Mouse (Mus musculus) thymus, postnatal 10 days (tissue): ENCODE data around the gene Mnt.
A peak's percentile ranks its signal among the peaks of the same experiment; 100 is the strongest.
"Not testable (repeated sequence)": the region's sequence is repeated elsewhere in the genome, so short reads cannot be mapped to it uniquely, and the experiment has no call there.

ENCODE experiments used
- DNase-seq, 2 experiments: peaks; one replicate each; pipeline ENCODE4 v3.0.0; 2021; ENCODE audit warnings: low spot score in 2 of 2

Mnt gene

DNA sequence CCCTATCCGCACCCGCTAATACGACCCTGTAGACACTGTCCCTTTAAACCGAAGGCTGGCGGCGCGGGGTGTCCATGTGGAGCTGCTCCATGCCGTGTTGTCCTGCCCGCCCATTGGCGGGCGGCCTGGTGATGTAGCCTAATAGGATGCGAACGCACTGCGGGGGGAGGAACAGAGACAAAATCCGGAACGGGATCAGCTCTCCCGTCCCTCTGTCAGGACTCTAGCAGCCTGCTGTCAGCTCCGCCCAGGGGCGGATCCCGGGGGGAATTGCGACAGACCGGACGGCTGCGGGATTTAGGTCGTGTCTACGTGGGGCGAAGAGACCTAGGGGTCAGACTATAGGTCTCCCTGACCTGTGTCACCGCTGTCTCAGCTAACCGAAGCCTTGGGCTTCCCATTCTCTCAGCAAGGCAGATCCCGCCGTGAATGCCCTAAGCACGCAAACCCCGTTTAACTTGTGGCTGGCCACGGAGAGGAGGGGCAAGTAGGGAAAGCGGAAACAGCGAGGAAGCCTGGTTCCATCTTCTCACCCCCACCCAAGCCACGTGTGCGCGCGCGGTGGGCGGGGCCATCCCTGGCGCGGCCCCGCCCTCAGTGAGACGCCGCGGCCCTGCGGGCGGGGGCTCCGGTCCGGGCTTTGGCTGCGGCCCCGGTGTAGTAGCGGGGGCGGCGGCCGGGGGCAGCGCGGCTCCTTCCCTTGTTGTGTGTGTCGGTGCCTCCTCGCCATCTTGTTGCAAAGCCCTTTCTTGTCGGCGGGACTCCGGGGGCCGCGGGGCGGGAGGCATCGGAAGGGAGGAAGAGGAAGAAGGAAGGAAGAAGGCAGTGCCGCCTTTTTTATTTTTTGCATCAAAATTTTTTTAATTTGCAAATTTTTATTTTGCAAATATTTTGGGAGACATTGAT lies at the start of gene Mnt:
Mnt (plus strand) TSS at position 665 of the 906 bp plus-strand sequence.
- DNase-seq, result peak; percentile 88 to 90

DNA sequence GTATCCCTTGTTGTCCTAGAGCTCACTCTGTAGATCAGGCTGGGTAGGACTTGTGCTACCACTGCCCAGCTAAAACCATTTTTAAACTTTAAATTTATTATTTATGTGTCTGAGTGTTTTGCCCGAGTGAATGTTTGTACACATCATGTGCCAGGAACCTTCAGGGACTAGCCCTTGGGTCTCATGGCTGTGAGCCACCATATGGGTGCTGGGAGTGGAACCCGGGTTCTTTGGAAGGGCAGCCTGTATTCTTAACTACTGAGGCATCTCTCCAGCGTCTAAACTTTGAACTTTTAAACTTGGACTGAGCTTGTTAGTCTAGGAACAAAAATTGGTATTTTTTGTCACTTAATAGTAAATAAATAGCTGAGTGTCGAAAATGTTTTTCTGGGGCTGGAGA lies 37.8 kb upstream of the Mnt start:
- DNase-seq, result no peak

- DNase-seq, result no peak
These were observed 30.1 kb upstream of the Mnt start for GRCm38 (mm10) chr11:74800658-74801057.

DNA sequence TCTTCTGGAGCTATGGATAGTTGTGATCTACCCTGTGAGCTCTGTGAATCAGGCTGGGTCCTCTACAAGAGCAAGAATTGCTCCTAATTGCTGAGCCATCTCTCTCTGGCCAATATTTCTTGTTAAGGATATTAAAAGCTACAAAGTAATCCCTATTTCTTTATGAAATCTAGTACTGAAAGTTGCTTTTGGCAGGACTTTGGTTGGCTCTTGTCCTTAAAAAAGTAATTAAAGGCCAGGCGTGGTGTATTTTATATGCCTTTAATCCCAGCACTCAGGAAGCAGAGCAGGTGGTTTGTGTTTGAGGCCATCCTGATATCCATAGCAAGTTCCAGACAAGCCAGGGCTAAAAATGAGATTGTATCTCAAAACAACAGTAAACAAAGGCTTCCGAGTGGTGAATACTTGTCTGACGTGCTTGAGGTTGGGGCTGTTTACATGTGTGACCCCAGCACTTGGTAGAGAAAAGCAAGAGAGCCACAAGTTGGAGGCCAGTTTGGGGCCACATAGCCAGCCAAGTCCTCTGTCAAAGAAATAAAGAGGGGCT lies 26.6 kb upstream of the Mnt start:
- DNase-seq, result no peak

GRCm38 (mm10) chr11:74807246-74807882 lies 23.4 kb upstream of the Mnt start:
- no peak for DNase-seq

DNA sequence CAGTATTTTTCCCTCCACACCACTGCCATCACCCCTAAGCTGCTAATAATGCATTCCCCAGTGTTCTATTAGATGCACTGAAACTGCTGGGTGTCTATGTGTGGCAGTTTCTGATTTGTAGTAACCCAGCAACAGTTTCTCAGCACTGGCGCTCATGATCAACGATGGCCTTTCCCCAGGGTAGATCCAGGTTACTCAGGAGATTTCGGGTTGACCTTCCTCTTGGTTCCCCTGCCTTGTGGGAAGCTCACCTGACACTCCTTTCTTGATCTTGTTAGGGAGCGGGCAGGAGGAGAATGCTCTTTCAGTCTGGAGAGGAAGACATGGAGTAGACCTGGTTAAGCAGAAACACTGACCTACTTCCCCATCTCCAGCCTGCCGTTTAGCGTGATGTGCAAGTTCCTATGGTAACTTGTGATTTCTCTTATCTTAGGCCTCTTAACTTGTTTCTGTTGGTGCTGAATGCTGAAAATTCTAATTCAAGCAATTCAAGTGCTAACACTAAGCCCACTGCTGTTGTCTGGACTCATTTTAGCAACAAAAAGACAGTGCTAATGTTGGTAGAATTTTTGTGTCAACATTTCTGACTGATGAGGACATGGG lies 22.4 kb upstream of the Mnt start:
- no peak for DNase-seq

DNA sequence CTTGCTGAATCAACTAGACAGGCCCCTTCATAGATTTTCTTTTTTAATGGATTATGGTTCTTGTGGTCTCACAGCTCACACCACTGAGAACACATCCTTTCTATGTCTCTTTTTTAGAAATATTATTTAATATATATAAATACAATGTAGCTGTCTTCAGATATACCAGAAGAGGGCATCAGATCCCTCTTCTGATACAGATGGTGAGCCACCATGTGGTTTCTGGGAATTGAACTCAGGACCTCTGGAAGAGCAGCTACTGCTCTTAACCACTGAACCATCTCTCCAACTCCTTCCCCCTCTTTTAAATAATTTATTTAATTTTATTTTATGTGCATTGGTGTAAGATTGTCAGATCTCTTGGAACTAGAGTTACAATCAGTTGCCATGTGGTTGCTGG lies 20.6 kb upstream of the Mnt start:
- DNase-seq, result no peak

GRCm38 (mm10) chr11:74811027-74811426 lies 19.7 kb upstream of the Mnt start:
- DNase-seq, result not testable (repeated sequence)

DNA sequence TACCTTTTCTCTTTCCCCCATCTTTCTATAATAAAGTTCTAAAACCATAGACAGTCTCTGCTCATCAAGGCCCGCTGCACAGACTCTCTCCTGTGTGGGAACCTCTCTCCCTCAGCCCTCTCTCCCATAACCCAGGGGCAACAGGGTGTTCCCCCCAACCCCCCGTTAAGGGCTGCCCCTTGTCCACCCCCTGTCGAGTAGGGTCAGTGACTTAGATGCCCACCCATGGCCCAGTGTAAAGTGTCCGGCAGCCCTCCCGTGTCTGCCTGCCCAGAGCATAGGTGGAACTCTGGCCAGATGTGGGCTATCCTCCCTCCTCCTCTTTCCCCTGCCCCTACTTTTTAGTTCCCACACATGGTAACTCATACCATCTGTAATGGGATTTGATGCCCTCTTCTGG lies 19.2 kb upstream of the Mnt start:
- DNase-seq, result no peak

- no peak for DNase-seq
These were observed 14.9 kb upstream of the Mnt start for GRCm38 (mm10) chr11:74815795-74816194.

DNA sequence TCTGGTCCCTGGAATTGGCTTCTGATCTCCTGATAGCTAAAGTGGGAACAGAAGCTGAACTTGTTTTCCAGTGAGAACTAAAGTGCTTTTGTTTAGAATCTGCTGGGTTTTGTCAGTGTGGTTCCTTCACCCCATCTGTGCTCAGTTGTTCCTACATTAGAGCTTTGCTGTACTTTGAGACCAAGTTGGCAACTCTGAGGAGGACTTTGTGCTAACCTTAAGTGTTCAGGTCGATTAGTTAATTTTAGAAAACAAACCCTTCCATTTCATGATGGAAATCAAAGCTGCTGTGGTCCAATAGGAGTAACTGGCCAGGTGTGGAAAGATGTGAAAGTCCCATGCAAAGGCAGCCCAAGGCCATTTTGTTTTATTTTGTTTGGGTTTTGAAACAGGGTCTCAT lies 9.8 kb upstream of the Mnt start:
- no peak for DNase-seq

- DNase-seq, result no peak
These were observed 9.3 kb upstream of the Mnt start for GRCm38 (mm10) chr11:74821463-74821862.

DNA sequence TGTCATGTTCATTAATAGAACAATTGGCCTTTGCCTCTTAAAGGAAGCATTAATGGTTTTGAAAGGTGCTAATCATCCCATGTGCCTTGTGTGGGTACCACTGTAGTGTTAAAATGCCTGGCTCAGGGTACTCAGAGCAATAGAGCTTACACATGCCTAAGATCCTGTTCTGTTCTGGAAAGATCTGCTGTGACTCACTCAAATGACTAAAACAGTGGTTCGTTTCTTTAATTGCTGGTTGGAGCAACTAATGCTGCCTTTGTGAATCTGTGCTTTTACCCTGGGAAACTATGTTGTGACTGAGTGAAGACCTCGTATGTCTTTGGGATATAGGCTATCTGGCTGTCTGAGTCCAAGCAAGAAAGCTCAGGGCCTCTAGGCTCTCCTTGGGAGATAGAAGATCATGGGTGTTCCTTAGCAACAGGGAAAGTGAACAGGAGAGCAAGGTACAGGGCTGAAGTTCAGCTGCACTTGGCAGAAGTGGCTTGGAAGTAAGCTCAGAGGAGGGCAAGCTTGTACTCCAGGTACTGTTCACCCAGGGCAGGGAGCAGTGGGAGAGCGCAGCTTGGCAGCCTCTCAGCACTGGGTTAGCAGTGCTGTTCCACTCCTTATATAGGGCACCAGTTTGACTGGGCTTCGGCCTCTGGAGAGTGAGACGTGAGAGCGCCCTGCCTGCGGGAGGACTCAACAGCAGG lies 7.8 kb upstream of the Mnt start:
- no peak for DNase-seq

- DNase-seq, result no peak
These were observed 4.6 kb upstream of the Mnt start for GRCm38 (mm10) chr11:74826151-74826550.

GRCm38 (mm10) chr11:74826702-74827101 lies 4.0 kb upstream of the Mnt start:
- no peak for DNase-seq

DNA sequence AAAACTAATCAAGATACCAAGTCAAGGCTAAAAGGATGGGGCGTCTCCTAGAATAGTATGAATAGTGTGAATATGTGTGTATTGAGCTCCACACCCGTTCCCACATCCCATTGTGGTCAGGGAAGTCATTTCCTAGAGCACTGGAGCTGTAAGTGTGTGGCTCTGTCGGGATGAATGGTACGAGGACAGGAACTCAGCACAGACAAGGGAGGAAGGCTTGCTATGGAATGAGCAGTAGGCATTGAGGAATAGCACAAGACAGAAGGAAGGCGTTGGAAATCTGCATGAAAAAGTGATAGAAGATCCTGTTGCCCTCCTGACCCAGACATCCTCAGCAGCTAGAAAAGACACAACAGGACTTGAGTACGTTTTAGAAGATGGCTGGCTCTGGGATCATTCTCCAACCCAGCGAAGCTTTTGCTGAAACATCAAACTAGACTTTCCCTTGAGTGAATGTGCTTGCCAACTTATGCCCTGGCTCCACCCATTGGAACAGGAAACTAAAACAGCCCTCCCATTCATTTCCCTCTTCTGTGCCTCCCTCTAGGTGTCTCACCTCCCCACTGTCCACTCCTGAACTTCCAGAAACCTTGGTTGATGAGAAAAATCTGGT lies 2.8 kb upstream of the Mnt start:
- no peak for DNase-seq

GRCm38 (mm10) chr11:74828404-74828931 lies 2.3 kb upstream of the Mnt start:
- DNase-seq, result no peak

DNA sequence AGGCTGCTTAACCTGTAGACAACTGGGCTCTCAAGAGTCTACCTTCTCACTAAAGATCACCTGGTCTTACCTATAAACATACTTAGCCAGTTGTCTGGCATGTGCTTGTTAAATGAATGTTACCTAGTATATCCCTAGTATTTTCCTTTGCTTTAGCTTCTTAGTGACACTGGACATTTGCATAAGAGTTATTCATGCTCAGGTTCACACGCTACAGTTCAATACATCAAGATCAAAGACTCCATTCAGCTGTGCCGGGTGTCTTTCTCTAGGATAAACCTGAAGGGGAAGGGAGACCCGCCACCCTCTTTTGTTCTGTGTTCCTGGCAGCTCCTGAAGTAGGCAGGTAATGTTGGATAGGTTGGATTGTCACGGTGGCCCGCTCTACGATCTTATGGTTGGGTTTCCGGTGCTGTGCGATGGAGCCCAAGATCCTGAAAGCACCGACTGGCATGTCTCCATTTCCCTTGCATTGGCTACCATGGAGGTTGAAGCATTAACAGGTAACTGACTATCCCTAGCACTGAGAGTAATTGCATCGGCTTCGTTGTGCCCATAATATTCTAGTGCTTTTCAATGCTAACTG lies 1.7 kb upstream of the Mnt start:
- no peak for DNase-seq

- DNase-seq, result peak; percentile 72 to 77
These were observed 908 bp upstream of the Mnt start for GRCm38 (mm10) chr11:74829812-74830211.

GRCm38 (mm10) chr11:74831191-74831605 lies 478 bp downstream of the Mnt start:
- DNase-seq, result peak; percentile 39 to 58
